Mouse (Mus musculus) C2C12 (cell line): ENCODE measurements around the gene Prr5.

Source experiments
- CTCF ChIP-seq: IDR thresholded peaks from one replicate; pipeline ENCODE4 v1.5.1; 2011; ENCODE audit not compliant: control insufficient read depth, insufficient read depth, insufficient read length
- FOSL1 ChIP-seq: IDR thresholded peaks from one replicate; pipeline ENCODE4 v1.8.0; 2011; ENCODE audit warnings: mild to moderate bottlenecking, low read length; ENCODE audit not compliant: poor library complexity, insufficient read depth, severe bottlenecking
- MAX ChIP-seq: IDR thresholded peaks from one replicate; pipeline ENCODE4 v1.6.1; 2011; ENCODE audit warnings: mild to moderate bottlenecking, control low read depth
- MYOD1 ChIP-seq: IDR thresholded peaks from one replicate; pipeline ENCODE4 v1.6.1; 2011; ENCODE audit warnings: low read depth; ENCODE audit not compliant: control insufficient read depth, insufficient read length
- MYOG ChIP-seq: IDR thresholded peaks from one replicate; pipeline ENCODE4 v1.6.1; 2011; ENCODE audit not compliant: control insufficient read depth, insufficient read length; ENCODE audit errors: extremely low read depth
- USF1 ChIP-seq: IDR thresholded peaks from one replicate; pipeline ENCODE4 v1.6.1; 2011; ENCODE audit warnings: low read depth, mild to moderate bottlenecking, control low read depth, moderate library complexity

GRCm38 (mm10) chr15:84658655-84659054 is 10.8 kb upstream of the Prr5 start:
- TF ChIP-seq MYOG, result no peak
- TF ChIP-seq CTCF, result no peak
- no peak for TF ChIP-seq MAX
- TF ChIP-seq USF1, result no peak
- TF ChIP-seq MYOD1, result no peak
- no peak for TF ChIP-seq FOSL1
